Mouse (Mus musculus) heart, embryonic 14.5 days (tissue): ENCODE measurements at regions not wholly inside any gene's neighbourhood (a gene's known extent, or its start where the extent isn't known, plus 50 kb on each side); places are given as distances from the start of the nearest gene placed in this dataset.

Experiments used
- ATAC-seq: fragments of 200-750 bp; cut with Nextera tagmentation; 2 replicates; pipeline ENCODE4 v1.8.0; 2017; ENCODE audit warnings: low read depth, moderate TSS enrichment; ENCODE audit not compliant: insufficient number of reproducible peaks, insufficient read depth, low FRiP score
- H3K27ac ChIP-seq, 2 experiments: fragments of 200-500 bp in 1 of 2; fragments of 300-500 bp in 1 of 2; sonication (generic) in 1 of 2; replicated peaks in 1 of 2; 2 replicates each; pipeline ENCODE4 v1.5.1; 2012 to 2014; ENCODE audit warnings: low read depth in 2 of 2, low read length in 2 of 2, control low read depth in 1 of 2, mild to moderate bottlenecking in 1 of 2, mixed read lengths in 1 of 2; ENCODE audit not compliant: control insufficient read depth in 1 of 2, insufficient read depth in 1 of 2
- H3K27me3 ChIP-seq: fragments of 300-500 bp; sonication (generic); 2 replicates; pipeline ENCODE4 v1.6.1; 2014; ENCODE audit warnings: mild to moderate bottlenecking, low read length, control low read depth; ENCODE audit not compliant: control insufficient read depth, insufficient read depth
- H3K36me3 ChIP-seq: fragments of 300-500 bp; sonication (generic); 2 replicates; pipeline ENCODE4 v1.6.1; 2014; ENCODE audit warnings: mild to moderate bottlenecking, control low read depth, low read length, mixed read lengths; ENCODE audit not compliant: control insufficient read depth, insufficient read depth
- H3K4me1 ChIP-seq, 2 experiments: fragments of 200-500 bp in 1 of 2; fragments of 300-500 bp in 1 of 2; sonication (generic) in 1 of 2; 2 replicates each; pipeline ENCODE4 v1.6.1; 2012 to 2014; ENCODE audit warnings: low read length in 2 of 2, control low read depth in 1 of 2, mixed read lengths in 1 of 2; ENCODE audit not compliant: control insufficient read depth in 2 of 2, insufficient read depth in 2 of 2
- H3K4me2 ChIP-seq: fragments of 300-500 bp; sonication (generic); 2 replicates; pipeline ENCODE4 v1.6.1; 2014; ENCODE audit warnings: mild to moderate bottlenecking, low read length
- H3K4me3 ChIP-seq, 2 experiments: fragments of 200-500 bp in 1 of 2; fragments of 300-500 bp in 1 of 2; sonication (generic) in 1 of 2; 2 replicates each; pipeline ENCODE4 v1.5.1; 2012 to 2014; ENCODE audit warnings: low read length in 2 of 2, mild to moderate bottlenecking in 2 of 2, control low read depth in 1 of 2, low read depth in 1 of 2, moderate library complexity in 1 of 2; ENCODE audit not compliant: control insufficient read depth in 1 of 2, insufficient read depth in 1 of 2
- H3K9ac ChIP-seq: fragments of 300-500 bp; sonication (generic); 2 replicates; pipeline ENCODE4 v1.6.1; 2014; ENCODE audit warnings: mild to moderate bottlenecking, low read length
- H3K9me3 ChIP-seq: fragments of 300-500 bp; sonication (generic); 2 replicates; pipeline ENCODE4 v1.6.1; 2016; ENCODE audit warnings: low read length, control low read depth; ENCODE audit not compliant: control insufficient read depth
- WGBS: fragments of 180-500 bp; shearing (Covaris S2); extraction: QIAGEN DNeasy Blood & Tissue Kit; methylation state at CpG from one replicate; pipeline ENCODE4 v1.1.7; 2014; 5-methylcytosine and 5-hydroxymethylcytosine counted together

DNA sequence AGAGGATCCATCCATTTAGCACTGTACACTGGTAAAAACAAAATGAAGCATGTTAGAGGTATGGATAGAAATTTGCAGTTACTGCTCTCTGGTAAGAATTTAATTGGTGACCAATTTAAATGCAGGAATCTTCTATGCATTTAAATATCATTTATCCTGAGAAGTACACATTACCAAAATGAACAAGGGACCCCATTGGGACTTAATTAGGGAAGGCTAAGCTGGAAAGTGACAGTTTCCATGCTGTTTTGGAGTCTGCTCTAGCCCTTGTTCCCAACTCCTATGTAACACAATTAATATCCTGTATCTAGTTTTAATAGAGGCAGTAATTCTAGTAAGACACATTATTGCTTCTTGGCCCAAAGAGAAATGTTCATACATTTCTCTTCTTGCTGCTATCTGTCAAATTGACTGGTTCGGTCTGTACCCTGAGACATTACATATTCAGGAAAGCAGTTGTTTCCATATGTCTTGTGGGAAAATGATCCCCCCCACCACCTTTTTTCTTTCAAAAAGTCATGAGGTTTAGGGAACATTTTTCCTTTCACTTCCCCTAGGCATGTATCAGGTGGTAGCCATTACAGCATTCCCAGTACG, 504.4 kb upstream of the Nrsn1 start:
- no peak overlapping the region for H3K27ac ChIP-seq
- ATAC-seq, result no peak
- WGBS, result 92% methylated on average over 2 of the region's 2 CpGs

DNA sequence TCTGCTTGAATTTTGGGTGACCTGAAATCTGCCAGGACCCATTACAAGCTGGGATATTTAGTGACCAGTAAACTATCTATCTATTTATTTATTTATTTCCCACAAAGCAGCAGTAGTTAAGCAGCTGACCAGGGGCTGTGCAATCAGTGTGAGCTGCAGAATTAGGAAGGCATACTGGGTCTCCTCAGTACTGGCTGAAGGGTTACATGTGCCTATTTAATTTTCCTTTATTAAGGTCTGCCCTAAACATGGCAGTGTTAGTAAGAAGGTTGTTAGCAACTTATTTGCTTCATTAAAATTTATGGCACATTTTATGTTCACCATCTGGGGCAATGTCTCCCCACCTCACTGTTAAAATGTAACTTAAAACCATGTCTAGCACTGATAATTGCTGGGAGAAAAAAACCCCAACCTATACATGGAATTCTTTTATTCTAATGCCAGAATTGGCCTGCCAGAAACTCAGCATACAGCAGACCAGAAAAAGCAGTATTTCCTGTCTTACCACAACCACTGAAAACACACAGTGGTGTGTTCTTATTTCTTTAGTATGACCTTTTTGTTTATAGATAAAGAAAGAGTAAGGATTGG, 484.3 kb upstream of the Nrsn1 start:
- Histone ChIP-seq H3K27ac (no peak overlapping the region), H3K36me3 (no peaks in the 10 kb centered on the region), H3K4me2 (no peak overlapping the region), H3K9ac (no peak overlapping the region), H3K4me1 (peaks cover 4 to 6% of the 10 kb centered on the region in 2 experiments; a peak in 2 of 4 replicates), H3K4me3 (no peak overlapping the region), H3K27me3 (no peaks in the 10 kb centered on the region), H3K9me3 (peaks cover 5% of the 10 kb centered on the region; the same call in 1 of the 2 replicates)
- ATAC-seq, result no peak

More for the DNA sequence above, 504.4 kb upstream of the Nrsn1 start:
- Histone ChIP-seq H3K4me1 (peaks cover 0 to 4% of the 10 kb centered on the region in 2 experiments; a peak in 3 of 4 replicates), H3K36me3 (no peaks in the 10 kb centered on the region), H3K27me3 (no peaks in the 10 kb centered on the region), H3K9me3 (no peaks in the 10 kb centered on the region), H3K9ac (no peak overlapping the region), H3K4me3 (no peak overlapping the region), H3K4me2 (no peak overlapping the region)

DNA sequence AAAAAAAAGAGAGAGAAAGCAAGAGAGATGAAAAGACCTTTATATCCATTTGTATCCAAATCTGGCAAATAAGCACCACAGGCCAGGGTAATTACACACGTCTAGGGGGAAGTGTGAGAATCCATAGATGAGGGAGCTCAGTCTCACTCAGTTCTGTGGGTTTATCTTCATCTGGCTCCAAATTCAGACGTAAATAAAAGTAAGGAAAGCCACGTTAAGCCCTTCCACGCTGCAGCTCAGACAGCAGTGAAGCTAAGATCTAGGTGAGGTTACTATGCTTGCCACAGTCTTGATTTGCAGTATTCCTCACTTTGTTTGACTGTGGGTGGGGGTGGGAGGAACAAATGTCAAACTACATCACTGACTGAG, 481.1 kb upstream of the Nrsn1 start:
- Histone ChIP-seq H3K9me3 (no peaks in the 10 kb centered on the region), H3K9ac (no peak overlapping the region), H3K4me2 (no peak overlapping the region), H3K27me3 (no peaks in the 10 kb centered on the region), H3K36me3 (no peaks in the 10 kb centered on the region), H3K4me1 (peaks cover 4 to 6% of the 10 kb centered on the region in 2 experiments; a peak in 2 of 4 replicates), H3K4me3 (no peak overlapping the region), H3K27ac (no peak overlapping the region)
- no peak for ATAC-seq
- WGBS, result 56% methylated on average over 4 of the region's 4 CpGs

DNA sequence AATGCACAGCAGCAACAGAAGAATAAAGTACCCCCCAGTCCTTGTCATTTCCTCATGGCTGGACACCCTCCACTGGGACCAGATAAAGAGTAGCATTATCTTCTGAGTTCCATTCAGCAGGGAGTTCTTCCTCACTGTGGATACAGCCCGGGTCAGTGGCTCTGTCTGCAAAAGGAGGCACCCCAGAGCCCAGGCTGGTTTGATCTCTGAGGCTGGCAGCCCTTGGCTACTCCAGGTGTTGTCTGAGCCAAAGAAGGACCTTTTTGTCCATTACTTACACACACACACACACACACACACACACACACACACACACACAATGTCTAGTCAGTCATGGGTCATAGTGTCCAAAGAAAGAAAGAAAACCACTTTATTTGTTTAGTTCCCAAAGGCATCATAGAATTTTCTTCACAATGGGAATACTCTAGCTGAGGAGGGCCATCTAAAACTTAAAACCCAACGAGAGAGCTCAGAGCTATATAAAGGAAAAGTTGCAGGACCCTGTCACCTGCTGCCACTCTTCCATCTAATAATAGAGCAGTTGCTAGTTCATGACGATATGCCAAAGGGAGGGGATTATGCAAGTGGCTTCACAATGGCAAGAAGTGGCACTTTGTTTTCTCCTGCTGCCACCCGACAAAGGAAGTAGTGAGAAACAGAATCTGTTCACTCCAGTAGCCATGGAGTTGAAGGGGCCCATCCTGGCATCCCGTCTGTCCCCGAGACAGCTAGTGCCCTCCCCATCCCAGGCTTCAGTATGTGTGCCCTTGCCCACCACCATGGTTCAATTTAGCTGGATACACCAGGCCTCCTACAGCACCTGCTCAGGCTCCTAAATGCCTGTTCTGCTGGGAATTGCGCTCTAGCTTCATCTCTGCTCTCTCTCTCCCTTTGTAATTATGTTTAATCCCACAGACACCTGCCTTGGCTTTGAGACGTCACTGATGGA, 480.4 kb upstream of the Nrsn1 start:
- Histone ChIP-seq H3K27ac (no peak overlapping the region), H3K4me3 (no peak overlapping the region), H3K9me3 (no peaks in the 10 kb centered on the region), H3K4me1 (peaks cover 4 to 6% of the 10 kb centered on the region in 2 experiments; a peak in 2 of 4 replicates), H3K36me3 (no peaks in the 10 kb centered on the region), H3K4me2 (0 out of 2 replicates have a peak overlapping the region, but pooled peaks have one; percentile 8), H3K27me3 (no peaks in the 10 kb centered on the region), H3K9ac (no peak overlapping the region)
- no peak; the same call in 1 of the 2 replicates for ATAC-seq
- 37% methylated on average over 8 of the region's 8 CpGs for WGBS

DNA sequence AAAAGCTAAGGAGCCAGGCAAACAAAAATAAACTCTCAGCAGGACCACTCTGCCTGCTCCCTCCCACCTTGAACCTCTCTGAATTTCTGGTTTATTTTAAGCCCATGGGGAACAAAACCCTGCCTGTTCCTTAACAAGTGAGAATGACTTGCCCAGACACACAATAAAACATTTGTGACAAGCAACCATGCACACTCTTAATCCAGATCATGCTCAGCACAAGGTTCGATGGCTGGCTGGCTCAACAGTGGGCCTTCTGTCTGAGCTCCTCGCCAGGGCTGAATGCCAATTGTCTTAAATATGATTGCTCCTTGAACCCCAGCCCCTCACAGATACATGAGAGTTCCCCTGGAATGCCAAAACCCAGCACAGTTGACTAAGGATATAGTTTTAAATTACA, 468.3 kb upstream of the Nrsn1 start:
- WGBS, result 24% methylated on average over 2 of the region's 2 CpGs
- H3K27me3 ChIP-seq, result no peaks in the 10 kb centered on the region

DNA sequence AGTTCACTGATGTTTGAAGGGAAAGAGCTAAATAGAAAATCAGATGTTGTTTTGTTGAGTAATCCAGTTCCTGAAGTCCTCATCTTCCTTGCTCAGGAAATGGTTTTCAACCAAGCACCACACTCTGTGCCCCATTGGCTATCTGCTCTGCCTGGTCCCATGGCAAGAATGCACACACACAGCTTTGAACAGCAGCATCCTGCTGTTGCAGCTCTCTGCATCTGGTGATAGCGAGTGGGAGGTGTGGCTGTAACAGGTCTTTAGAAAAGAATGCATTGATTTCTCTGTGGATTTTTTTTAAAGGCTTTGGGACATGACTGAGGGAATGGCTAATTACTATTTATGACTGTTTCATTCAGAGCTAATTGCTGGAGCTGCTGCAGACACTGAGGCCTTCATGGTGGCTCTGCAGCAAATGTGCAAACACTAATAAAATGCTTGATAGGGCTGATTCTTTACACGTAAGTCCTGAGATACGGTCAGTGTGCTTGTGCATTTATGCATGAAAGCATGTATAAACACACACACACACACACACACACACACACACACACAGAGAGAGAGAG, 459.1 kb upstream of the Nrsn1 start:
- WGBS, result 78% methylated on average over 3 of the region's 3 CpGs
- Histone ChIP-seq H3K9me3 (no peaks in the 10 kb centered on the region), H3K4me3 (no peak overlapping the region), H3K4me1 (no peaks in the 10 kb centered on the region), H3K36me3 (no peaks in the 10 kb centered on the region), H3K4me2 (no peak overlapping the region), H3K9ac (no peak overlapping the region), H3K27ac (no peak overlapping the region), H3K27me3 (no peaks in the 10 kb centered on the region)
- ATAC-seq, result no peak

More for the DNA sequence above, 468.3 kb upstream of the Nrsn1 start:
- Histone ChIP-seq H3K9ac (no peak overlapping the region), H3K4me3 (no peak overlapping the region), H3K27ac (no peak overlapping the region), H3K9me3 (no peaks in the 10 kb centered on the region), H3K4me1 (peaks cover 3 to 5% of the 10 kb centered on the region in 2 experiments; a peak in 3 of 4 replicates), H3K36me3 (no peaks in the 10 kb centered on the region), H3K4me2 (no peak overlapping the region)
- ATAC-seq, result no peak

DNA sequence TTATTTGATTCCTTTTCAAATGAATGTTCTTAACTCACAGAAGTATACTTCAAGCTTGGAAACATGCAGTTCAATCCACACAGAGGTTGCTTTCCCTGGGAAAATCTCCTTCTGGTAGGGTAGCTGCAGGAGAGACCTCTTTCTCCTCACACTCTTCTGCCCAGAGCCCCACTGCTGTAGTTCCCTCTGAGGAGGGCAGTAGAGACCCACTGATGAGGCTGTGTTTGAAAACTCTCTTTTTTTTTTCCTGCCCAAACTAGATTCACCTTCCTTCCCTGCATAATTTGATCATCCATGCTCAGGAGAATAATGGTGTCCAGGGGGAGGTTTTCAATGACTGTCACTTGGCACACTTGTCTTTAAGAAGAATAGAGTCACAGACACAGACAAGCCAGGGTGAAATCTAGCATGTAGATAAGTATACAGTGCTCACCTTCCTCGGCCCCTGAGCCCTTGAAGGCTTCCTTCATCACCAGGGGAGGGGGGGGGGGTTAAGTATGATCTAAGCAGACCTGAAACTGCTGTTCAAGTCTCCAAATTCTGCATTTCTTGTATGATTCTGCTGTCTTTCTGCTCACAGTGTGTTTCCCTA, 457.3 kb upstream of the Nrsn1 start:
- 40% methylated on average over 1 of the region's 1 CpGs for WGBS
- Histone ChIP-seq H3K4me2 (no peak overlapping the region), H3K36me3 (no peaks in the 10 kb centered on the region), H3K27me3 (no peaks in the 10 kb centered on the region), H3K4me3 (no peak overlapping the region), H3K9ac (no peak overlapping the region), H3K9me3 (no peaks in the 10 kb centered on the region), H3K4me1 (no peaks in the 10 kb centered on the region), H3K27ac (no peak overlapping the region)
- no peak for ATAC-seq
